Mouse (Mus musculus) hindbrain, embryonic 11.5 days (tissue): Measurements from ENCODE around the gene Alg12. TPM values are rescaled to one million over a fixed set of nuclear protein-coding genes. Genes with fewer than 3 reads are reported as not detected.

Source experiments
- ATAC-seq: fragments of 200-750 bp; cut with Nextera tagmentation; 2 replicates; pipeline ENCODE4 v1.8.0; 2017; ENCODE audit warnings: mild to moderate bottlenecking, moderate TSS enrichment, moderate library complexity; ENCODE audit not compliant: low FRiP score
- DNase-seq: peaks from one replicate; pipeline ENCODE4 v3.0.0-alpha.2; 2015; ENCODE audit warnings: low spot score
- H3K27ac ChIP-seq: fragments of 300-500 bp; sonication (generic); 2 replicates; pipeline ENCODE4 v1.5.1; 2014; ENCODE audit warnings: mild to moderate bottlenecking, low read depth, low read length
- H3K27me3 ChIP-seq: fragments of 300-500 bp; sonication (generic); 2 replicates; pipeline ENCODE4 v1.6.1; 2014; ENCODE audit warnings: mild to moderate bottlenecking, low read length, moderate library complexity, mixed read lengths; ENCODE audit not compliant: control insufficient read depth, insufficient read depth
- H3K36me3 ChIP-seq: fragments of 300-500 bp; sonication (generic); 2 replicates; pipeline ENCODE4 v1.6.1; 2014; ENCODE audit warnings: mild to moderate bottlenecking, low read length, moderate library complexity, mixed read lengths; ENCODE audit not compliant: control insufficient read depth, insufficient read depth
- H3K4me1 ChIP-seq: fragments of 300-500 bp; sonication (generic); replicated peaks from 2 replicates; pipeline ENCODE4 v1.6.1; 2014; ENCODE audit warnings: low read length, mixed read lengths; ENCODE audit not compliant: control insufficient read depth, insufficient read depth
- H3K4me2 ChIP-seq: fragments of 300-500 bp; sonication (generic); replicated peaks from 2 replicates; pipeline ENCODE4 v1.6.1; 2014; ENCODE audit warnings: mild to moderate bottlenecking, low read depth, low read length
- H3K4me3 ChIP-seq: fragments of 300-500 bp; sonication (generic); 2 replicates; pipeline ENCODE4 v1.5.1; 2014; ENCODE audit warnings: low read depth, low read length
- H3K9ac ChIP-seq: fragments of 300-500 bp; sonication (generic); 2 replicates; pipeline ENCODE4 v1.6.1; 2014; ENCODE audit warnings: low read depth, low read length
- H3K9me3 ChIP-seq: fragments of 300-500 bp; sonication (generic); 2 replicates; pipeline ENCODE4 v1.6.1; 2016; ENCODE audit warnings: low read length; ENCODE audit not compliant: control insufficient read depth
- WGBS: fragments of 180-500 bp; shearing (Covaris S2); extraction: QIAGEN DNeasy Blood & Tissue Kit; methylation state at CpG from one replicate; pipeline ENCODE4 v1.1.7; 2014; 5-methylcytosine and 5-hydroxymethylcytosine counted together
- polyA plus RNA-seq: library from polyadenylated mRNA; unstranded; fragments of >200 nt; fragmentation: Nextera tagmentation; extraction: Ambion mirVana; gene quantifications from 2 replicates; pipeline ENCODE4 v1.2.1, GENCODE M21; 2014

The Alg12 gene
- polyA plus RNA-seq, 1 experiment from 2014 or later = 10.6 TPM

- no peak for ATAC-seq
- peak; percentile 34 for DNase-seq
- peaks cover 3% of the 10 kb centered on the region; the same call in 1 of the 2 replicates for H3K4me1 ChIP-seq
- H3K9ac ChIP-seq = peak overlapping the region; percentile 44
- no peaks in the 10 kb centered on the region for H3K27me3 ChIP-seq
- H3K9me3 ChIP-seq = no peaks in the 10 kb centered on the region
- H3K4me3 ChIP-seq = peak overlapping the region; percentile 36
- H3K27ac ChIP-seq = no peak overlapping the region
- H3K36me3 ChIP-seq = no peaks in the 10 kb centered on the region
- 5% methylated on average over 11 of the region's 11 CpGs for WGBS
- peak overlapping the region; percentile 81 for H3K4me2 ChIP-seq
These were observed 18.9 kb upstream of the Alg12 start for GRCm38 (mm10) chr15:88837977-88838376.

DNA sequence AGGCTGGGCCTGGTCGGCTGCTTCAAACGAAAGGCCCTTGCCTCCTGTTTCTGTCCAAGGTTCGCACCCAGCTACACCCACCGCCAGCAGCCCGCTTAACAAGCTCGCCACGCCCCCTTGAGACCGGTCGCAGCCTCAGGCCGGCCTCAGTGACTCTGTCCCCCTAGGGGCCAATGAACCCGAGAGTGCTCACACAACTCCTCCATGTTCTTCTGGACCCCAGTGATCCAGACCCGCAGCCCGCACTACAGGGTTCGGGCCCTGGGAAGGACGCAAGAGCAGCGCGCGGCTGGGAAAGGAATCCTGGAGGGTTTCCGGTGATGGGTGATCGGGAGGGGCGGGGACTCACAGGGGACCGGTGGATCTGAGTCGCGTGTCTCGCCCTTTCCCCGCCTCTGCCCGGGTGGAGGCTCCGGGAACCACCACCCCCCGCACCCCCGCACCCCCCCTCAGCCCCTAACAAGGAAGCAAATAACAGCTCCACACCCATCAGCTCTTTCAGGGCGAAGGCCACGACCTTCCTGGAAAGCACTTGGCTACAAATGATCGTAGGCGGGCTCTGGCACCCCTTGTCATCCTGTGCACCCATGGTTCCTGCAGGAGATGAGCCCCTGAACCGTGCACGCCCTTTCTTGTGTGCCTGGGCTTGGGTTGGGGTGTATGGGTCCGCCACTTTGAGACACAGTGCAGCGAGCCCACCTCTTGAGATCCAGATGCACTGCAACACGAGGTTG lies 18.2 kb upstream of the Alg12 start:
- peak; percentile 71 for DNase-seq
- under 1% methylated on average over 39 of the region's 39 CpGs for WGBS

DNA sequence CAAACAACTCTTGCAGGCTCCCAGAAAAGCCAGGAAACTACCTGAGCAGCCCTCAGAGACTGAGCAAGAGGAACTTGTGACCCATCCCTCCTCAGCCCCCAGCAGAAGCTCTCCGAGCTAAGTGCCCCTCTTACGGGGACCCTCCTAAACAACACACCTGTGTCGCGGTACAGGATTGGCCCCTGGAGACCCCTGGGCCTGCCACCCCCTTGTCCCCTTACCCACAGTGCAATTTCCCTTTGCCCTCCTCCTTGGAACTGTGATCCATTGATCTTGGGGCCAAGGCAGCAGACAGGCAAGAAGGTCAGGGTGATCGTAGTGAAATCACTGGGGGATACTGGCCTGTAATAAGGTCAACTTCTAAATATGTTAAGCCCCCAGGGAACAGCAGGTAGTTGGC lies 17.5 kb upstream of the Alg12 start:
- Histone ChIP-seq H3K4me3 (no peak overlapping the region), H3K27me3 (no peaks in the 10 kb centered on the region), H3K9me3 (no peaks in the 10 kb centered on the region), H3K27ac (no peak overlapping the region), H3K36me3 (no peaks in the 10 kb centered on the region), H3K4me1 (peaks cover 3% of the 10 kb centered on the region; the same call in 1 of the 2 replicates), H3K4me2 (no peak overlapping the region), H3K9ac (no peak overlapping the region)
- 75% methylated on average over 5 of the region's 5 CpGs for WGBS
- ATAC-seq = no peak
- DNase-seq = peak; percentile 2

More for the DNA sequence above, 18.2 kb upstream of the Alg12 start:
- Histone ChIP-seq H3K4me3 (peak overlapping the region; percentile 36), H3K4me2 (peak overlapping the region; percentile 81), H3K9ac (peak overlapping the region; percentile 44), H3K27ac (no peak overlapping the region), H3K36me3 (no peaks in the 10 kb centered on the region), H3K27me3 (no peaks in the 10 kb centered on the region), H3K4me1 (peaks cover 3% of the 10 kb centered on the region; the same call in 1 of the 2 replicates), H3K9me3 (no peaks in the 10 kb centered on the region)
- ATAC-seq = peak; percentile 66

- WGBS = 86% methylated on average over 6 of the region's 6 CpGs
- ATAC-seq (no peak), DNase-seq (peak; percentile 10)
- no peak overlapping the region for H3K4me2 ChIP-seq
- no peaks in the 10 kb centered on the region for H3K27me3 ChIP-seq
- no peaks in the 10 kb centered on the region for H3K9me3 ChIP-seq
- peaks cover 3% of the 10 kb centered on the region; the same call in 1 of the 2 replicates for H3K4me1 ChIP-seq
- no peak overlapping the region for H3K4me3 ChIP-seq
- H3K27ac ChIP-seq = no peak overlapping the region
- H3K36me3 ChIP-seq = no peaks in the 10 kb centered on the region
- no peak overlapping the region for H3K9ac ChIP-seq
These were observed 16.9 kb upstream of the Alg12 start for GRCm38 (mm10) chr15:88836031-88836430.

DNA sequence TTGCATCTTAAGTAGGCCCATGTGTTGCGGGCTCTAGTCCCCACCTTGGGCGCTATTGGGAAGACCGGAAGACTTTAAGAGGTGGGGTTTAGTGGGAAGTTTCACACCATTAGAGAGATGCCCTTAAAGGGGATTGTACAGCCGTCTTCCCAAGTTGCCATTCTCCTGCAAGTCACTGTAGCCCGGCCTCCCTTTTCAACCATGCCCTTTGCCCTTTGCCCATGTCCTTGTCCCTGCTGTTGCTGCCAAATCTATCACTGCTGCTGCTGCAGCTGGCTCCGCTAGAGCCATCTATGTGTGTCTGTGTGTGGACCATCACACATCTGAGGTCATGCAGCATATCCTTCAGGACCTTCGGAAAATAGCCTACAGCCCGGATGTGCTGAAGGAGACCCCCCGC lies 13.4 kb upstream of the Alg12 start:
- no peak overlapping the region for H3K4me3 ChIP-seq
- H3K4me2 ChIP-seq = no peak overlapping the region
- no peak for ATAC-seq
- H3K27ac ChIP-seq = no peak overlapping the region
- WGBS = 83% methylated on average over 9 of the region's 9 CpGs
- H3K4me1 ChIP-seq = no peaks in the 10 kb centered on the region; the same call in 1 of the 2 replicates
- H3K9me3 ChIP-seq = no peaks in the 10 kb centered on the region
- no peaks in the 10 kb centered on the region for H3K27me3 ChIP-seq
- H3K9ac ChIP-seq = no peak overlapping the region
- H3K36me3 ChIP-seq = no peaks in the 10 kb centered on the region
- no peak for DNase-seq

GRCm38 (mm10) chr15:88831482-88831881 lies 12.4 kb upstream of the Alg12 start:
- no peaks in the 10 kb centered on the region for H3K27me3 ChIP-seq
- no peak overlapping the region for H3K4me3 ChIP-seq
- 68% methylated on average over 5 of the region's 5 CpGs for WGBS
- H3K36me3 ChIP-seq = no peaks in the 10 kb centered on the region
- H3K9ac ChIP-seq = no peak overlapping the region
- no peaks in the 10 kb centered on the region for H3K4me1 ChIP-seq
- no peak for DNase-seq
- no peak overlapping the region for H3K27ac ChIP-seq
- H3K9me3 ChIP-seq = no peaks in the 10 kb centered on the region
- ATAC-seq = no peak
- H3K4me2 ChIP-seq = no peak overlapping the region

DNA sequence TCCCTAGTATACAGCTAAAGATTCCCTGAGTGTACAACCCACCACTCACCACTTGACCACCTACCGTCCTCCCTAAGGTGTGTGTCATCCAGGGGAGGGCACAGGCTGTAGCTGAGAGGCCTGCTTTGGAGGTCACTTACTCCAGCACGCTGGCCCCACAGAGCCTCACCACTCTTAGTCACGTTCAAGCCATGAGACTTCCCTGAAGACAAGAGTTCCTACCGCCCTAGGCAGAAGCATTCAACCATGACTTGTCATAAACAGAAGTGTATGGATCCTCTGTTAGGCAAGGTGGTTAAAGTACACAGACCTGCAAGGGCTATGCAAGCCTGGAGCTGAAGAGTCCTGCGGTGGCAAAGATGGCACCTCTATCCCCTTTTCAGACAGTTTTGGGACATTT lies 11.6 kb upstream of the Alg12 start:
- no peak overlapping the region for H3K4me3 ChIP-seq
- WGBS = 85% methylated on average over 5 of the region's 5 CpGs
- no peaks in the 10 kb centered on the region for H3K4me1 ChIP-seq
- H3K27ac ChIP-seq = no peak overlapping the region
- H3K4me2 ChIP-seq = no peak overlapping the region
- ATAC-seq (no peak), DNase-seq (no peak)
- no peak overlapping the region for H3K9ac ChIP-seq
- H3K9me3 ChIP-seq = no peaks in the 10 kb centered on the region
- H3K36me3 ChIP-seq = peaks cover 2% of the 10 kb centered on the region; the same call in 1 of the 2 replicates
- H3K27me3 ChIP-seq = no peaks in the 10 kb centered on the region

- no peak overlapping the region for H3K27ac ChIP-seq
- no peaks in the 10 kb centered on the region for H3K4me1 ChIP-seq
- no peak overlapping the region for H3K4me2 ChIP-seq
- DNase-seq (no peak), ATAC-seq (no peak)
- no peak overlapping the region for H3K4me3 ChIP-seq
- H3K9me3 ChIP-seq = no peaks in the 10 kb centered on the region
- WGBS = 80% methylated on average over 6 of the region's 6 CpGs
- H3K36me3 ChIP-seq = peaks cover 2% of the 10 kb centered on the region; the same call in 1 of the 2 replicates
- H3K9ac ChIP-seq = no peak overlapping the region
- H3K27me3 ChIP-seq = no peaks in the 10 kb centered on the region
These were observed 10.8 kb upstream of the Alg12 start for GRCm38 (mm10) chr15:88829791-88830440.
